Mouse (Mus musculus) lung, postnatal 4 days (tissue): ENCODE results near the gene Cops4.

Experiments used
- DNase-seq, 2 experiments: peaks; one replicate each; pipeline ENCODE4 v3.0.0; 2021

Cops4 gene

GRCm38 (mm10) chr5:100581622-100582434 lies 63.7 kb downstream of the Cops4 start:
- no peak for DNase-seq

DNA sequence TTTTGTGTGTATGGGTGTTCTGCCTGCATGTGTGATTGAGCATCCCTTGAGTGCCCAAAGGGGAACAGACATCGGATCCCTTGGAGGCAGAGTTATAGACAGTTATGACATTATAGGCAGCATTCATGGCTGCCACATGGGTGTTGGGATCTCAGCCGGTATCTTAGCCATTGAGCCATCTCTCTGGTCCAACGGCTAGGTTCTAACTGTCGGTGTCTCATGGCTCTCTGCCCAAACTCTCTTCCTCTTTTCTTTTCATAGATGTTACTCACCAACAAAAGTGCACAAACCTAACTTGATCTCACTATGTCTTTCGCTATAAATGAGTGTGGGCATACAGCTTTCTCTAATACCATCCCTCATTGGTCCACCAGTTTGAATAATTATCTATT lies 64.3 kb downstream of the Cops4 start:
- DNase-seq, result no peak

GRCm38 (mm10) chr5:100583066-100583465 lies 65.0 kb downstream of the Cops4 start:
- DNase-seq, result no peak

DNA sequence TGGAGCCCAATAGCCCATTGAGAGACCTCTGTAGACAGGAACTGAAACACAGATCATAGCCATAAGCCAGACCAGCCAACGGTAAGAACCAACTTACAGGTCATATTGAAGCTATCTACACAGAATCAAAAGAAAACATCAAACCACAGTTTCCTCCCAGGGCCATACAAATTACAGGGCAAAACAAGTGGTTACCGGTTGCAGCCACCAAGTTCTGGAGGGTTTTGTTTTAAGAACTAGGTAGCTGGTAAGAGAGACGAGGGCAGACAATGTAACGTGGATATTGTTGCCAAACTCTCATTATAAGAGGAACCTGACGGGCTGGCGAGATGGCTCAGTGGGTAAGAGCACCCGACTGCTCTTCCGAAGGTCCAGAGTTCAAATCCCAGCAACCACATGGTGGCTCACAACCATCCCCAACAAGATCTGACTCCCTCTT lies 67.1 kb downstream of the Cops4 start:
- DNase-seq, result no peak

DNA sequence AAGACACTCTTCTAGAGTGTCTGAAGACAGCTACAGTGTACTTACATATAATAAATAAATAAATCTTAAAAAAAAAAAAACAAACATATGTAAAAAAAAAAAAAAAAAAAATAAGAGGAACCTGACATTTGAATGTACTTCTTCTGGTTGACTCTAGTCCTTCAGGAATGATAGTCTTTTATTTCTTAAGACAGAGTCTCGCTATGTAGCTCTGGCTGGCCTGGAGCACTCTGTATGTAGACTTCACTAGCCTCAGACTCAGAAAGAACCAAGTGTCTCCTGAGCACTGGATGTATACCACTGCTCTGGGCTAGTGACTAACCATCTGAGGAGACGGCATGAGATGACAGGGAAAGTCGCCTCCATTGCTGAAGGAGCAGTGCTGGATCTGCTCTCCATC lies 67.5 kb downstream of the Cops4 start:
- no peak for DNase-seq

GRCm38 (mm10) chr5:100587136-100587535 lies 69.0 kb downstream of the Cops4 start:
- DNase-seq, result no peak

DNA sequence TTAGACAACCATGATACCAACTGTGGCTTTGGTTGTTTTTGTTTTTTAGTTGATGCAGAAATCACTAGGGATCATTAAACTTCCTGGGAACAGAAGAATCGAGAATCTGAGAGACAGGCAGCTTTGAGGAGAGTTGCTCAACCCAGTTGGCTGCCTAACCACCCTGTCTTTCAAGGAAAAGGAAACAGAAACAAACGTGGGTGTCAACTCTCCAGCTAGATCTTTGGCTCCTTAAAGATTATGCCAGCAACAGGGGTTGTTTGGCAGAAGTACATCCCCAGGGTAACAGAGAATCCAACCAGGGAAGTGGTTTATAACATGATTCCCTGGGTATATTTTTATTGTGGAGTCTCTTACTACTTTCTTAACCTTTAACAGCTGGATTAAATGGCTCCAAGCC lies 69.5 kb downstream of the Cops4 start:
- DNase-seq, result no peak

DNA sequence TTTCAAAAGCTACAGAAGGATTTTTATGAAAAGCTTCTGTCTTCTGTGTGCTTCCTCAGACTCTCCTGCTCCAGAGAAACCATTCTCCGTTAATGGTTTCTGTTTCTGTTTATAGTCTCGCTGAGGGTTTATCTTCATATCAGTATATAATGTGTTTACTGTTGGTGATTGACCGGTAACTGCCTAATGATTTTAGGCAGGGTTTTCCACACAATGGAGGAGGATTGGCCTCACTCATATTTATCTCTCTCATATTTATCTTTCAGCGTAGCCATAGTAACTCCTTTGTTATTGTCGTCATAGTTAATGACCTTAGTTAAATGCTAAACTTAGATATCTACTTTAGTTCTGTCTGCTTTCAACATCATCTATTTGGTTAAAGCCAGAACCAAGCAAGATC lies 72.4 kb downstream of the Cops4 start:
- no peak for DNase-seq

- DNase-seq, result no peak
Observed at GRCm38 (mm10) chr5:100594803-100595467, 76.8 kb downstream of the Cops4 start.

- no peak for DNase-seq
Observed at GRCm38 (mm10) chr5:100595999-100596398, 77.9 kb downstream of the Cops4 start.
